Mouse (Mus musculus): ENCODE data around the gene Tcta. TPM values are rescaled to one million over a fixed set of nuclear protein-coding genes. Genes with fewer than 3 reads are reported as not detected.
"Not testable (repeated sequence)": the region's sequence is repeated elsewhere in the genome, so short reads cannot be mapped to it uniquely, and the experiment has no call there.

Tcta gene
- total RNA-seq, 1 experiment from 2014 or later: 8.5 TPM

DNA sequence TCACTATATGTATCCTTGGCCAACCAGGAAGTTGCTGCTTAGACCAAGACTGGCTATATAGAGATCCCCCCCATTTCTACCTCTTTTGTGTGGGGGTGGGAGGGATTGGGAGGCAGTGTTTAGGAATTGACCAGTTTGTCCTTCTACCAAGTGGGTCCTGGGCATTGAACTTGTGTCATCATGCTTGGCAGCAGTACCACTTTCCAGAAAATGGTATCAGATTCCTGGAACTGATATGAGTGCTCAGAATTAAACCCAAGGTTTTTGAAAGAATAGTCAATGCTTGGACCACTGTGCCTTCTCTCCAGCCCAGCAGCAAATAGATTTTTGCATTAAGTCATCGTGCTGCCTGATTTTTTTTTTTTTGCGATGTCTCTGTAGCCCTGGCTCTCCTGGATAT, 19.9 kb upstream of the Tcta start:
- no peak for ATAC-seq (replicated peaks in 1 of 2; ENCODE audit: insufficient read depth in 1 of 2, low FRiP score in 2 of 2, low TSS enrichment in 1 of 2, low read depth in 1 of 2, poor library complexity in 2 of 2, severe bottlenecking in 2 of 2)

GRCm38 (mm10) chr9:108324784-108325183, 18.8 kb upstream of the Tcta start:
- no peak for ATAC-seq (replicated peaks in 1 of 2; ENCODE audit: insufficient read depth in 1 of 2, low FRiP score in 2 of 2, low TSS enrichment in 1 of 2, low read depth in 1 of 2, poor library complexity in 2 of 2, severe bottlenecking in 2 of 2)

- ATAC-seq (replicated peaks in 1 of 2; ENCODE audit: insufficient read depth in 1 of 2, low FRiP score in 2 of 2, low TSS enrichment in 1 of 2, low read depth in 1 of 2, poor library complexity in 2 of 2, severe bottlenecking in 2 of 2): not testable (repeated sequence)
Measured at GRCm38 (mm10) chr9:108322054-108322453, 16.1 kb upstream of the Tcta start.

DNA sequence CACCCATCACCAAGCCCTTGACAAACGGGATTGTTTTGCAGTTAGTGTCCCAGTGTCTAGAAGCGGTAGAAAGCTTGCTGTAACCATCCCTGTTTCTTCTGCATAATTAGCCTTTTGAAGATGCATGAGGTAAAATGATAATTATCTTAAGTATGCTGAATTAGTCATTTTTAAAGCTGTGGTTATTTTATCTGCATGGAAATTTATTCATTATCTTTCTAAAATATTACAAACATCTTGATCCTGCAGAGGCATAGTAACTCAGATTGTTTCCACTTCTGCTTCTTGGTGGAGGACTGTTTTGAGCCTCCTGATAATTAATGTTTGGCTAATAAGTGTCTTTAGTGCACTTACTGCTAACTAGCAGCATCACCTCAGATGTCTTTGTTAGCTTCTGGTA, 12.5 kb upstream of the Tcta start:
- no peak for ATAC-seq (replicated peaks in 1 of 2; ENCODE audit: insufficient read depth in 1 of 2, low FRiP score in 2 of 2, low TSS enrichment in 1 of 2, low read depth in 1 of 2, poor library complexity in 2 of 2, severe bottlenecking in 2 of 2)

GRCm38 (mm10) chr9:108317572-108317971, 11.6 kb upstream of the Tcta start:
- no peak for ATAC-seq (replicated peaks in 1 of 2; ENCODE audit: insufficient read depth in 1 of 2, low FRiP score in 2 of 2, low TSS enrichment in 1 of 2, low read depth in 1 of 2, poor library complexity in 2 of 2, severe bottlenecking in 2 of 2)

- no peak for ATAC-seq (replicated peaks in 1 of 2; ENCODE audit: insufficient read depth in 1 of 2, low FRiP score in 2 of 2, low TSS enrichment in 1 of 2, low read depth in 1 of 2, poor library complexity in 2 of 2, severe bottlenecking in 2 of 2)
Measured at GRCm38 (mm10) chr9:108308141-108308540, 2.2 kb upstream of the Tcta start.

- ATAC-seq (replicated peaks in 1 of 2; ENCODE audit: insufficient read depth in 1 of 2, low FRiP score in 2 of 2, low TSS enrichment in 1 of 2, low read depth in 1 of 2, poor library complexity in 2 of 2, severe bottlenecking in 2 of 2): no peak
Measured at GRCm38 (mm10) chr9:108307021-108307807, 1.3 kb upstream of the Tcta start.

GRCm38 (mm10) chr9:108306571-108306980, 616 bp upstream of the Tcta start:
- ATAC-seq (replicated peaks in 1 of 2; ENCODE audit: insufficient read depth in 1 of 2, low FRiP score in 2 of 2, low TSS enrichment in 1 of 2, low read depth in 1 of 2, poor library complexity in 2 of 2, severe bottlenecking in 2 of 2): peak; percentile 54 to 56; a peak in 3 of 4 replicates

DNA sequence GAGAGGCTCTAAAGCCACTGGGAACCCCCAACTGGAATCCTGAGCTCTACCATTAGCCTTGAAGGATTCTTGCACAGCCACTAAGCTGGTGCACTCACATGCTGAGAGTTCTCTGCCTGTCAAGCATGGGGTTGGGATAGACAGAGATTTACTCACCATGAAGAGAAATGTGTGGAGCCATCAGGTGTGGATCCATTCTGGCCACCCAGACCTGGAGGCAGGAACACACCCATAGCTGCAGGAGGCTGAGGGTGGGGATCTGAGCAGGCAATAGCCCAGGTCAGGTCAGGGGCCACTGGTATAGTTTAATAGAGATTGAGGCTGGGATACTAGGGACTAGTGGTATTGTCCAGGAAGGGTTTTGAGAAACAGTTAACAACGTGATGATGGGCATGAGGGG, 790 bp downstream of the Tcta start:
- no peak for ATAC-seq (replicated peaks in 1 of 2; ENCODE audit: insufficient read depth in 1 of 2, low FRiP score in 2 of 2, low TSS enrichment in 1 of 2, low read depth in 1 of 2, poor library complexity in 2 of 2, severe bottlenecking in 2 of 2)

DNA sequence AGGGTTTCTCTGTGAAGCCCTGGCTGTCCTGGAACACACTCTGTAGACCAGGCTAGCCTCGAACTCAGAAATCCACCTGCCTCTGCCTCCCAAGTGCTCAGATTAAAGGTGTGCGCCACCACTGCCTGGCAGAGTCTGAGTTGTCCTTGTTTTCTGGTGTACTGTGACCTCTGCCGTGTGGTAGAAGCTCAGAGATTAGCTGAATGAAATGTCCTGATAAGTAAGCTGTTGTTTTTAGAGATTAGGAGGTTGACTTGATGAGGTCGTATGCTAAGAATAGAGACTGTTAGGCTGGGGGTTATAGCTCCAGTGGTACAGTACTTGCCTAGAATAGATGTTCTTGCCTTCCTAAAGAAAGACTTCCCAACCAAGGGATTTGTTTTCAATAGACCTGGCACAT, 1.2 kb downstream of the Tcta start:
- no peak for ATAC-seq (replicated peaks in 1 of 2; ENCODE audit: insufficient read depth in 1 of 2, low FRiP score in 2 of 2, low TSS enrichment in 1 of 2, low read depth in 1 of 2, poor library complexity in 2 of 2, severe bottlenecking in 2 of 2)

- ATAC-seq (replicated peaks in 1 of 2; ENCODE audit: insufficient read depth in 1 of 2, low FRiP score in 2 of 2, low TSS enrichment in 1 of 2, low read depth in 1 of 2, poor library complexity in 2 of 2, severe bottlenecking in 2 of 2): no peak
Measured at GRCm38 (mm10) chr9:108301853-108302252, 4.1 kb downstream of the Tcta start.

DNA sequence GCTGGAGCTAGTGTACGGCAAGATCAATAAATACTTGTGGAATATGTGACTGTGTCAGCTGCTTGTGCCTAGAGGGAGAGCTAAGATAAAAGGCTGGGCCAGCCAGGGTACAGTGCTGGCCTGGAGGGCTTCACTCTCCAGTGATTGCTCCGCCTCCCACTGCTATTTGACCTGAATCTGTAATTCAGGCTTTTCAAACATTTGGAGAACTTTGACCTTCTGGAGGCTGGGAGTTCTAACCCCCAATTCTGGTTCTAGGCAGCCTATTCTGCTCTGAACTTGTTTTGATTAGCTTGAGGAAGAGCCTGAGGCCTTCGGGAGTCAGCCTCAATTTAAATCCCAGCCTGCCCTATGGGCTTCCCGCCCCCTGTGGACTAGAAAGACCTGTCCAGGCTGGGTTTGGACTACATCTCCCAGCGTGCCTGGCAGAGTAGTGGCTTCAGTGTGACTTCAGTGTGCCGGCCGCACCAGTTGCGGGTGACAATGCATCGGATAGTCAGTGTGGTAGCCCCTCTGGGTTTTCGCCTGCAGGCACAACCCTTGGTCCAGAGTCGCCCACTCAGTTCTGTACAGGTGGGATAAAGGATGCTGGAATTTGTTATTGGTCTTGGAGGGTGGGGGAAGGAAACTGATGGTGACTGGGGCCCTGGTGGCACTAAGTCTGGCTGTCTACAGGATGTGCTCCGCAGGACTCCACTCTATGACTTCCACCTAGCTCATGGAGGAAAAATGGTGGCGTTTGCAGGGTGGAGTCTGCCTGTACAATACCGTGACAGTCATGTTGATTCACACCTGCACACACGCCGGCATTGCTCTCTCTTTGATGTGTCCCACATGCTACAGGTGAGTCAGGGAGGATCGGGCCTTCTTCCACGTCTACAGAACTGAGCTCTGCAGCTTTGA, 9.3 kb downstream of the Tcta start, which contains the start of gene Amt:
Gene Amt, plus strand, starts transcription at position 401 of the 903 bp plus-strand sequence.
- ATAC-seq (replicated peaks in 1 of 2; ENCODE audit: insufficient read depth in 1 of 2, low FRiP score in 2 of 2, low TSS enrichment in 1 of 2, low read depth in 1 of 2, poor library complexity in 2 of 2, severe bottlenecking in 2 of 2): no peak

DNA sequence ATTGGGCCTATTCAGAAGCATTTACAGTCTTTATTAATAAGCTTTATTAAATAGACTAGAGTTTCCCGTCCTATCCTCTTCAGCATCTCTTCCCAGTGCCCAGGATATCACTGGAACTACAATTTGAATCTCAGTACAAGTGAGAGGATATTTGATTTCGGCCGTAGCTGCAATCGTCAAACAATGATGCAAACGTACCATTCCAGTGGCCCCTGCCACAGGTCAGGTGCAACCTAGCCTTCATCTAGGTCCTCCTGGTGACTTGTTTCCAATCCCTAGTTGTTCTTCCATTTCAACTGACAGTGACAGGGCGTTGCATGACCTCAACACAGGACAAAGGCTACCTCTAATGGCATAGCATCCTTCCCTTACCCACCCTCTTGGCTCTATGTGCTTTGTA, 15.2 kb downstream of the Tcta start:
- ATAC-seq (replicated peaks in 1 of 2; ENCODE audit: insufficient read depth in 1 of 2, low FRiP score in 2 of 2, low TSS enrichment in 1 of 2, low read depth in 1 of 2, poor library complexity in 2 of 2, severe bottlenecking in 2 of 2): no peak

DNA sequence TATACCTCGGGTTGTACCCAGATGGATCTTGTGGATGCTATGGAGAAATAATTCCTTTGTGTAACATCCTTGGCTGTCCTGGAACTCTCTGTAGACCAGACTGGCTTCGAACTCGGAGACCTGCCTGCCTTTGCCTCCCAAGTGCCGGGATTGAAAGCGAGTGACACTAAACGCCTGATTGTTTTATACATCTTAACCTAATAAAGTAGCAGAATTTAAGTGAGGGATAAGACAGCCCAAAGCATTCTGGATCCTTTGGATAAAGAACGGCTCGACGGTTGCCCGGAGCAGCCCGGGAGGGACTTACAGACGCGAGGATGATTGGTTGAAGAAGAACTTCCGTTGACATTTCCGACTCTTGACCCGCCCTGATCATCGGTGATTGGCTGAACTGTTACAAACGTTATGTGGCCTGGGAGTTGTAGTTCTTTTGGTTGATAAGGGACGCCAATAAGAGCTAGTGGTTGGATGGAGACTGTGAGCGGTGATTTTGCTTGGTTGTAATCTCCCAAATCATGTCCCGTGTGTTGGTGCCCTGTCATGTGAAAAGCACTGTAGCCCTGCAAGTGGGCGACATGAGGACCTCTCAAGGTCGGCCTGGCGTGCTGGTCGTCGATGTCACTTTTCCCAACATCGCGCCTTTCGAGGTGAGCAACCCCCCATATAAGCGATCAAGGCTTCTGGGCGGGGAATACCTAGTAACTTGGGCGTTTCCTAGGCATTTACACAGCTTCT, 15.8 kb downstream of the Tcta start, which contains the start of gene Nicn1:
Gene Nicn1, plus strand, starts transcription at position 414 of the 735 bp plus-strand sequence.
- peak; percentile 100 for ATAC-seq (replicated peaks in 1 of 2; ENCODE audit: insufficient read depth in 1 of 2, low FRiP score in 2 of 2, low TSS enrichment in 1 of 2, low read depth in 1 of 2, poor library complexity in 2 of 2, severe bottlenecking in 2 of 2)

DNA sequence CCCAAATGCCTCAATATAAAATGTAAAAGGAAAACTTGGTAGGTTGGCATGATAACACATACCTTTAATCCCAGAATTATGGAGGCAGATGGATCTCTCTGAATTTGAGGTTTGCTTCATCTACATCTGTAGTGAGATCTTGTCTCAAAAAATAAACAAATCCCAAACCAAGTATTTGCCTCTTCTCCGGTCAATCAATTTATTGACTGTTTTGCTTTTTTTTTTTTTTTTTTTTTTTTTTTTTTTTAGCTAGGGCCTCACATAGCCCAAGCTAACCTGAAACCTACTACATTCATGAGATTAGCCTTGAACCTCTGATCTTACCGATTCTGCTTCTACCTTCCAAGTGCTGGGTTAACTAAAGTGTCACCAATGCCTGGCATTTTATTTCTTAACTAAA, 16.6 kb downstream of the Tcta start:
- no peak for ATAC-seq (replicated peaks in 1 of 2; ENCODE audit: insufficient read depth in 1 of 2, low FRiP score in 2 of 2, low TSS enrichment in 1 of 2, low read depth in 1 of 2, poor library complexity in 2 of 2, severe bottlenecking in 2 of 2)

- not testable (repeated sequence) for ATAC-seq (replicated peaks in 1 of 2; ENCODE audit: insufficient read depth in 1 of 2, low FRiP score in 2 of 2, low TSS enrichment in 1 of 2, low read depth in 1 of 2, poor library complexity in 2 of 2, severe bottlenecking in 2 of 2)
Measured at GRCm38 (mm10) chr9:108287526-108288238, 18.3 kb downstream of the Tcta start.

DNA sequence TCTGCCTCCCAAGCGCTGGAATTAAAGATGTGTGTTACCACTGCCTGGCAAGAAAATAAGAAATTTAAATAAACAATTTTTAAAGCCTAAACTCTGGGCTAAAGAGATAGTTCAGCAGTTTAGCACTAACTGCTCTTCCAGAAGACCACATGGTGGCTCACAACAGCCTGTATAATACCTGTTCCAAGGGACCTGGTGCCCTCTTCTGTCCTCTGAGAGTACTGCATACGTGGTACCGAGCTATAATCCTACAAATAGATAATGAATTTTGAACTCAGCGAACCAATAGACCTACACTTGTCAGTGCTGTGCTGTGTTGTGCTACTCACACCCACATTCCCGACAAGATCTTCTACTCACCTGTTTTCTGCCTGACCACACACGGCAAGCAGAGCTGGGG, 21.6 kb downstream of the Tcta start:
- peak; percentile 89 to 96 for ATAC-seq (replicated peaks in 1 of 2; ENCODE audit: insufficient read depth in 1 of 2, low FRiP score in 2 of 2, low TSS enrichment in 1 of 2, low read depth in 1 of 2, poor library complexity in 2 of 2, severe bottlenecking in 2 of 2)
